Mouse (Mus musculus) adrenal gland (tissue): ENCODE measurements around the gene Vegfd.

Experiments used
- intact Hi-C: fragments of 180-260 bp; cut with DNase I; formaldehyde crosslinking; loops from one replicate; pipeline ENCODE4 v1.15.1; 2025

The Vegfd gene

DNA sequence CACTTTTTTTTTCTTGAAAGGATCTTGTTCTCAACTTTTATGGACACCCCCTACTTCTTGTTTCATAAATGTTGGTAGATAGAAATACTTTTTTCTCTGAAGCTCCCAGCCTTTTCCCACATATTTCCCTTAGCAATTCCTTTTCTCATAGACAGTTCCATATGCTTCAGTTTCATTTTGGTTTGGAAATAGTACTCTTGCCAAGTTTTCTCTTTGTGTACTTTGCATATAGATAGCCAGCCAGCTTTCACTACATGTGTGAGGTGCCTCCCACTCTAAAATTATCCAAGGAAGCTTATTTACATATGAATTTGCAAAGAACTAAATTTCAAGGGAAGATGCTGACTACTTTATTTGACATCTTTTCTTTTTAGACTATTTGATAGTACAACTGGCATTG is 44.8 kb downstream of the Vegfd start:
- intact Hi-C loops = no loop called here

DNA sequence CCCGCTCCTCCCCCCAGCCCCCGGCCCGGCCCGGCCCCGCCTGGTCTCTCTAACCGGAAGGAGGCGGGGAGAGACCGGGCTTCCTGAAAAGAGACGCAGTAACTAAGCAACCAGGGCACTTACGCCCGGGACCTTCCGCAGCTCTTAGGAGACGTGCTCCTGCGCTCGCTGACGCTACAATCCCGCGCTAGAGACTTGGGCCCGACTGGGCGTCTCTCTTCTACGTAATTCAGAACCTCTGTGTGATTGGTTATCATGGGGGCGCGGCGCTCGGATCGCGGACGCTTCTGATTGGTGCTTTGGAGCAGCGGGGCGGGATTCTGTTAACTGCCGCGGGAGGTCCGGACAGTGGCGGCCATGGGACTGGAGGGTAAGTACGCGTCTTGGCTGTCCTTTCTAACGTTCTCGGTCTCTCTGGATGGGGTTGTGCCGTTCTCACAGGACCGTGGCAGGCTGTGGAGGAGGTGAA is 46.3 kb downstream of the Vegfd start, which contains the start of gene Piga:
TSS of gene Piga (plus strand) at position 317 of the 469 bp plus-strand sequence.
- intact Hi-C loops = no loop called here

- intact Hi-C loops = no loop called here
Measured at GRCm38 (mm10) chrX:164419955-164420354, 46.8 kb downstream of the Vegfd start.

DNA sequence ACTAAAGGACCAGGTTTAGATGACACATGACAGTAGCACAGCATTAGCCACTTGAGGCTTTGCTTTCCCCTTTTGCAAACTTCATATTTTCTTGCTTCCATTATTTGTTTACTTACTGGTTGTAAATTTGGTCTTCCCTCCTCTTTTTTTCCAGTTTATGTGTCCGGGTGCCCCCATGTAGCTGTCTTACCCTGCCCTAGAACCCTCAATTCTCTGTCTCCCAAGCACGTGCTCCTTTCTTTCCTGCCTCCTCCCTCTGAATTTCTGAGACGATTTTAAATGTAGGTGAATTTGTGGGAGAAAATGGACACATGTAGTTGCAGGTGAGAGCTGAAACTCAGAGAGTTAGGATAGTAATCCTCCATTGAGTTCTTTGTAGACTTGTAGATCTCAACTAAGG is 47.3 kb downstream of the Vegfd start:
- intact Hi-C loops = no loop called here

DNA sequence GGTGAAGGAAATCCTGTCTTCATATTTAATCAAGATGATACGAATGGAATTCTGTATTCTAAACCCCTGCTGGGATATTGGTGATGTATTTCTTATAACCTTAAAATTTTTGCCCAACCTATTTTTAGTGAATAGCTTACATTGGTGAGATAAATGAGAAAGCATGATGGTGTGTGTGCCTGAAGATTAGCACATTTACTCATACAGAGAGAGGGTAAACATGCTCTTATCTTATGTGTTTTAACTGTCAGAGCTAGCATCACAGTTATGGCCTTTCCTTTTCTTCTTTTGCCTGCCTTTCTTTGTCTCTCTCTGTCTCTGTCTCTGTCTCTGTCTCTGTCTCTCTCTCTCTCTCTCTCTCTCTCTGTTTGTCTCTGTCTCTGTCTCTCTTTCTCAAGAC is 51.6 kb downstream of the Vegfd start:
- intact Hi-C loops = no loop called here

GRCm38 (mm10) chrX:164427295-164427694 is 54.1 kb downstream of the Vegfd start:
- intact Hi-C loops = no loop called here

DNA sequence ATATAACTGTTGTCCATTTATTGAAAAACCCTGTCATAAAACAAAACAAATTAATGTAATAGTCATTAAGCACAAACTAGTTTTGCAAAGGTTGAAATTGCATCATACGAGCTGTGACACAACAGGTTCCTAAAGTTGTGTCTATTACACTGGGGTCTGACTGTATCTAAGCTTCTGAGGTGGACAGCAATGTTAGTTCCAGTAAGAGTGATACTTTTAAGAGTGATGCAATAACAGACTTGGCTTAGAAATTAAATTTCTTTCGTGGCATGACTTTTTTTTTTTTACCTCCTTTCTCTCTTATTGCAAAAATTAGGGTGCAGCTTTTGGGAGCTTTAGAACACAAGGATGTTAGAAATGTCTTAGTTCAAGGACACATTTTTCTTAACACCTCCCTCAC is 55.0 kb downstream of the Vegfd start:
- intact Hi-C loops = no loop called here

DNA sequence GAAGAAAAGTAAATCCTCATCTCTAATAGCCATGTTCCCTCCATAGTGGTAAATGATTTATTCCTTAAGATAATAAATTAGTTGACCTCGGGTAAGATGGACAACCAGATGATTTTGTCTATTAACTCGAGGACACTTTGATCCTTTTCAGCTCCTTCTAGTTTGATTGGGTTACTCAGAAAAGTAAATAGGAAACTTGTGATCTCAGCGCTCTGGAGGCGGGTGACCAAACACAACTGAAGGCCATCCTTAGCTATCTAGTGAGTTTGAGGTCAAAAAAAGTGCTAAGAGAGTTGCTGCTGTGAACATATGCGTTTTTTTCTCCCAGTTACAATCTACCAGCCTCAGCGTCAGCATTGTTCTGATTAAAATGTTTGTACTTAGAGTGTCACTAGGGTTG is 57.4 kb downstream of the Vegfd start:
- intact Hi-C loops = no loop called here

GRCm38 (mm10) chrX:164431133-164431532 is 58.0 kb downstream of the Vegfd start:
- intact Hi-C loops = no loop called here

GRCm38 (mm10) chrX:164431541-164431940 is 58.4 kb downstream of the Vegfd start:
- intact Hi-C loops = no loop called here

- intact Hi-C loops = no loop called here
Measured at GRCm38 (mm10) chrX:164432682-164433081, 59.5 kb downstream of the Vegfd start.

- intact Hi-C loops = no loop called here
Measured at GRCm38 (mm10) chrX:164436709-164437108, 63.5 kb downstream of the Vegfd start, which contains the start of gene Asb11. TSS of gene Asb11 (plus strand) at chrX:164436994.

- intact Hi-C loops = no loop called here
Measured at GRCm38 (mm10) chrX:164439462-164439861, 66.3 kb downstream of the Vegfd start.

DNA sequence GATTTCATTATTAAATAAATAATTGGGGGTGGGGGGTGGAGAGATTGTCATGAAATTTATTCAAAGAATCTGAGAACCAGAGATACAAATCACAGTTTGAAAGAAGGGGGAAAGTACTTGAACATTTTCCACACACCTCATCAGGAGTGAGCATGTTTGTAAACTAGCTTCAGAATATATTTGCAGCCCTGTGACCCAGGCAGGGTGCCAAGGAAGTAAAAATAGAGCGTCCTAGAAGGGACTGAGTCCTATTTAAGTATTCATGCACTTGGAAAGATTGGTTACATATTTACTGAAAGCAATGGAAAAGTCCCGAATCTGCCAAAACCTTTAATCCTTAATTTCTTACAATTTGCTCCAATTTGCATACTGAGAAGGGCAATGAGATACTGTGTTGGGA is 67.0 kb downstream of the Vegfd start:
- intact Hi-C loops = loop anchor here (10.0 kb wide), 1 partner anchor 335 kb away; no protein-coding TSS in a partner anchor

DNA sequence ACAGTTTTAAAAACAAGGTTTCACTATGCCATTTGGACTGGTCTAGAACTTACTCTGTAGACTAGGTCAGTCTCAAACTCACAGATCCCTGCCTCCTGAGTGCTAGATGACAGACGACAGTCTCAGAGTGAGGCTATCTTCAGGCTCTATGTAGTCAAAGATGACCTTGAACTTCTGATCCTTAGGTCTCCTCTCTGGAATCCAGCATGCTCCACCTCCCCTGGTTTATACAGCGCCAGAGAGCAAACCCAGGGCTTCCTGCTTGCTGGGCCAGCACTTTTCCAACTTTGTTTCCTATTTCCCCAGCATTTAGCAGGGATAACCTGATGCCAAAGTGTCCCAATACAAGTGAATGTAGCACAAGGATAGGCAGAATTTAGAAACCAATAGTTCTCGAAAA is 67.5 kb downstream of the Vegfd start:
- intact Hi-C loops = loop anchor here (10.0 kb wide), 1 partner anchor 336 kb away; no protein-coding TSS in a partner anchor

GRCm38 (mm10) chrX:164441306-164441705 is 68.1 kb downstream of the Vegfd start:
- intact Hi-C loops = loop anchor here (10.0 kb wide), 1 partner anchor 337 kb away; no protein-coding TSS in a partner anchor

DNA sequence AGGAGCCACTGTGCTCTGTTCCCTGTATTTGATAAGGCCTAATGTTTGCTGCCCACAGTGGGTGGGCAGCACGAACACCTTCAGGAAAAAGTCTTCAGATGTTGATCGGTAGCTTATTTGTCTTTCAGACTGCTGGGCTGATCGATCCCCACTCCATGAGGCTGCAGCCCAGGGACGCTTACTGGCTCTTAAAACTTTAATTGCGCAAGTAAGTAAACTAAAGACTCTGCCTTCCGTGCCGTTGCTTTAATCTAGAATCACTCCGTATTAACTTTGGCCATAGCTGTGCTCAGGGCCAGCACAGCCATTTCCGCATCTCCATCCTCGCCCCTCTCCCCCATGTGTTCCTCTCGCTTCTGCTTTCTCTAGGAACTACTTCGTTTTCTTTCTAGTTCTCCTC is 72.4 kb downstream of the Vegfd start:
- intact Hi-C loops = loop anchor here (5.0 to 10.0 kb wide), 2 partner anchors 63 to 341 kb away; no protein-coding TSS in a partner anchor

DNA sequence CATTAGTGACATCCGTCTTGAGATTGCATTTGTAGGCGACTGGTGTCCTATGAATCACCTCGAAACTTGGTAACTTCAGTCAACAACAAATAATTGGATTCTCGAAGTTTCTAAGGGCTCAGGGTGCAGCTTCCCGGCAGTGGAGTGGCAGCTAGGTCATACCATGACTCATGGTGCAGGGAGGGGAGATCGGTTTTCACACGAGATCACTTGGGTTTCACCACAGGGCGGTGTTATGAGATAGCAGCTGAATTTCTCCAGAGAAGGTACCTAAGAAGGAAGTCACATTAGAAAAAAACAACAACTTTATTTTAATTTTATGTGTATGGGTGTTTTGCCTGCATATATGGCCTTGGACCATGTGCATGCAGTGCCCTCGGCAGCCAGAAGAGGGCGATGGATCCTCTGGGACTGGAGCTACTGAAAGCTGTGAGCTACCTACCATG is 73.0 kb downstream of the Vegfd start:
- intact Hi-C loops = loop anchor here (5.0 to 10.0 kb wide), 2 partner anchors 64 to 341 kb away; no protein-coding TSS in a partner anchor

GRCm38 (mm10) chrX:164446835-164447681 is 73.9 kb downstream of the Vegfd start:
- intact Hi-C loops = loop anchor here (5.0 to 10.0 kb wide), 2 partner anchors 65 to 342 kb away; no protein-coding TSS in a partner anchor

- intact Hi-C loops = loop anchor here (2.0 to 10.0 kb wide), 3 partner anchors 65 to 343 kb away; no protein-coding TSS in a partner anchor
Measured at GRCm38 (mm10) chrX:164447682-164448071, 74.5 kb downstream of the Vegfd start.

DNA sequence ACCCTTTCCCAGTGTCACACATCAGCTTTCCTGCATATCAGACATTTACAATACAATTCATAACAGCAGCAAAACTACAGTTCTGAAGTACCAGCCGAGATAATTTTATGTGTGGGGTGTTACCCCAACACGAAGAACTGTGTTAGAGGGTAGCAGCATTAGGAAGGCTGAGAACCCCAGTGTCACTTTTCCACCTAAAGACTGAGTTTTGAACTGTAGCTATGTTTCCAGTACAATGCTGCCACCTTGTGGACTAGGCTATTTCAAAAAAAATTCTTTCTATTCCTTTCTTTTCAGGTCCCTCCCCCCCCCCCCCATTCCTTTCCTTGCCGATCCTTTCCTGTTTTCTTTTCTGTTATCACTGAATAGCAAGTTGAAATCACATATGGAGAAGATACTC is 76.0 kb downstream of the Vegfd start:
- intact Hi-C loops = loop anchor here (2.0 to 10.0 kb wide), 3 partner anchors 67 to 344 kb away; no protein-coding TSS in a partner anchor
